Mouse (Mus musculus) kidney, postnatal 0 days (tissue): ENCODE measurements around the gene Cntln. TPM values are rescaled to one million over a fixed set of nuclear protein-coding genes. Genes with fewer than 3 reads are reported as not detected.

Experiments
- ATAC-seq: fragments of 200-750 bp; cut with Nextera tagmentation; replicated peaks from 2 replicates; pipeline ENCODE4 v1.8.0; 2017; ENCODE audit warnings: low read depth, moderate number of reproducible peaks, moderate TSS enrichment, moderate library complexity; ENCODE audit not compliant: low FRiP score
- DNase-seq: peaks from one replicate; pipeline ENCODE4 v3.0.0-alpha.2; 2016; ENCODE audit warnings: low spot score
- H3K27ac ChIP-seq: fragments of 300-500 bp; sonication (generic); 2 replicates; pipeline ENCODE4 v1.5.1; 2014; ENCODE audit warnings: mild to moderate bottlenecking
- H3K27me3 ChIP-seq: fragments of 300-500 bp; sonication (generic); 2 replicates; pipeline ENCODE4 v1.6.1; 2014; ENCODE audit warnings: low read length, mixed read lengths; ENCODE audit not compliant: insufficient read depth
- H3K36me3 ChIP-seq: fragments of 300-500 bp; sonication (generic); 2 replicates; pipeline ENCODE4 v1.6.1; 2014; ENCODE audit warnings: low read length, mixed read lengths; ENCODE audit not compliant: insufficient read depth
- H3K4me1 ChIP-seq: fragments of 300-500 bp; sonication (generic); replicated peaks from 2 replicates; pipeline ENCODE4 v1.6.1; 2014; ENCODE audit warnings: antibody characterized with exemption, low read length, mixed read lengths; ENCODE audit not compliant: insufficient read depth
- H3K4me2 ChIP-seq: fragments of 300-500 bp; sonication (generic); 2 replicates; pipeline ENCODE4 v1.6.1; 2014; ENCODE audit warnings: mild to moderate bottlenecking, low read length, moderate library complexity, mixed read lengths
- H3K4me3 ChIP-seq: fragments of 300-500 bp; sonication (generic); replicated peaks from 2 replicates; pipeline ENCODE4 v1.5.1; 2014; ENCODE audit warnings: low read depth, low read length
- H3K9ac ChIP-seq: fragments of 300-500 bp; sonication (generic); 2 replicates; pipeline ENCODE4 v1.6.1; 2014; ENCODE audit warnings: low read depth, low read length
- H3K9me3 ChIP-seq: fragments of 300-500 bp; sonication (generic); replicated peaks from 2 replicates; pipeline ENCODE4 v1.6.1; 2016; ENCODE audit warnings: low read length, inconsistent platforms, mixed read lengths
- CTCF ChIP-seq: IDR thresholded peaks from 2 replicates; pipeline ENCODE4 v1.5.1; 2016; ENCODE audit warnings: antibody characterized with exemption, low read depth, mild to moderate bottlenecking, moderate library complexity
- WGBS: fragments of 180-500 bp; shearing (Covaris S2); extraction: QIAGEN DNeasy Blood & Tissue Kit; methylation state at CpG from one replicate; pipeline ENCODE4 v1.1.7; 2014; 5-methylcytosine and 5-hydroxymethylcytosine counted together
- polyA plus RNA-seq: library from polyadenylated mRNA; unstranded; fragments of >200 nt; fragmentation: Nextera tagmentation; extraction: Ambion mirVana; gene quantifications from 2 replicates; pipeline ENCODE4 v1.2.1, GENCODE M21; 2015

Cntln gene
- polyA plus RNA-seq, 1 experiment from 2014 or later: 10.5 TPM

- Histone ChIP-seq H3K4me3 (no peak overlapping the region), H3K27me3 (no peaks in the 10 kb centered on the region), H3K27ac (no peak overlapping the region), H3K9me3 (no peaks in the 10 kb centered on the region), H3K36me3 (no peaks in the 10 kb centered on the region), H3K4me2 (no peak overlapping the region), H3K4me1 (no peaks in the 10 kb centered on the region), H3K9ac (no peak overlapping the region)
- DNase-seq (peak; percentile 84), ATAC-seq (no peak; the same call in 1 of the 2 replicates)
- peak; percentile 95 for TF ChIP-seq CTCF
- WGBS: 15% methylated on average over 7 of the region's 7 CpGs
Observed at GRCm38 (mm10) chr4:85096682-85097081, 212.6 kb downstream of the Cntln start.

- no peak overlapping the region for H3K9ac ChIP-seq
- no peaks in the 10 kb centered on the region for H3K9me3 ChIP-seq
- 96% methylated on average over 4 of the region's 4 CpGs for WGBS
- H3K27ac ChIP-seq: no peak overlapping the region
- no peak for TF ChIP-seq CTCF
- DNase-seq (no peak), ATAC-seq (no peak)
- no peak overlapping the region for H3K4me3 ChIP-seq
- H3K4me2 ChIP-seq: no peak overlapping the region
- H3K4me1 ChIP-seq: no peaks in the 10 kb centered on the region
- no peaks in the 10 kb centered on the region for H3K27me3 ChIP-seq
- no peaks in the 10 kb centered on the region for H3K36me3 ChIP-seq
Observed at GRCm38 (mm10) chr4:85102168-85102567, 218.1 kb downstream of the Cntln start.

- Histone ChIP-seq H3K27ac (no peak overlapping the region), H3K4me1 (no peaks in the 10 kb centered on the region), H3K9ac (no peak overlapping the region), H3K4me3 (no peak overlapping the region), H3K4me2 (no peak overlapping the region), H3K9me3 (no peaks in the 10 kb centered on the region), H3K36me3 (no peaks in the 10 kb centered on the region), H3K27me3 (no peaks in the 10 kb centered on the region)
- WGBS: 85% methylated on average over 1 of the region's 1 CpGs
- ATAC-seq: no peak
- DNase-seq: no peak
- no peak for TF ChIP-seq CTCF
Observed at GRCm38 (mm10) chr4:85106416-85106815, 222.3 kb downstream of the Cntln start.

GRCm38 (mm10) chr4:85106961-85107360 is 222.9 kb downstream of the Cntln start:
- TF ChIP-seq CTCF: no peak
- Histone ChIP-seq H3K4me3 (no peak overlapping the region), H3K27me3 (no peaks in the 10 kb centered on the region), H3K27ac (no peak overlapping the region), H3K9me3 (no peaks in the 10 kb centered on the region), H3K36me3 (no peaks in the 10 kb centered on the region), H3K4me2 (no peak overlapping the region), H3K9ac (no peak overlapping the region), H3K4me1 (no peaks in the 10 kb centered on the region)
- DNase-seq (no peak), ATAC-seq (no peak)
- WGBS: 89% methylated on average over 2 of the region's 2 CpGs

GRCm38 (mm10) chr4:85120271-85120670 is 236.2 kb downstream of the Cntln start:
- no peak for TF ChIP-seq CTCF
- no peak overlapping the region for H3K27ac ChIP-seq
- no peaks in the 10 kb centered on the region for H3K27me3 ChIP-seq
- no peak overlapping the region for H3K9ac ChIP-seq
- H3K4me2 ChIP-seq: no peak overlapping the region
- no peaks in the 10 kb centered on the region for H3K9me3 ChIP-seq
- ATAC-seq: no peak
- H3K4me1 ChIP-seq: no peaks in the 10 kb centered on the region
- no peak overlapping the region for H3K4me3 ChIP-seq
- 80% methylated on average over 3 of the region's 3 CpGs for WGBS
- DNase-seq: no peak
- no peaks in the 10 kb centered on the region for H3K36me3 ChIP-seq

- no peaks in the 10 kb centered on the region for H3K27me3 ChIP-seq
- 59% methylated on average over 5 of the region's 5 CpGs for WGBS
- no peak overlapping the region for H3K27ac ChIP-seq
- peak; percentile 51 for DNase-seq
- no peak for ATAC-seq
- H3K4me3 ChIP-seq: no peak overlapping the region
- H3K9me3 ChIP-seq: no peaks in the 10 kb centered on the region
- H3K9ac ChIP-seq: no peak overlapping the region
- no peak for TF ChIP-seq CTCF
- H3K4me2 ChIP-seq: no peak overlapping the region
- H3K4me1 ChIP-seq: no peaks in the 10 kb centered on the region
- H3K36me3 ChIP-seq: no peaks in the 10 kb centered on the region
Observed at GRCm38 (mm10) chr4:85149726-85150125, 265.6 kb downstream of the Cntln start.

- H3K27ac ChIP-seq: no peak overlapping the region
- H3K4me3 ChIP-seq: no peak overlapping the region
- ATAC-seq: no peak
- H3K4me2 ChIP-seq: no peak overlapping the region
- H3K36me3 ChIP-seq: no peaks in the 10 kb centered on the region
- WGBS: 65% methylated on average over 7 of the region's 7 CpGs
- no peaks in the 10 kb centered on the region for H3K4me1 ChIP-seq
- H3K9me3 ChIP-seq: no peaks in the 10 kb centered on the region
- no peak for TF ChIP-seq CTCF
- no peaks in the 10 kb centered on the region for H3K27me3 ChIP-seq
- H3K9ac ChIP-seq: no peak overlapping the region
- DNase-seq: peak; percentile 6
Observed at GRCm38 (mm10) chr4:85151881-85152280, 267.8 kb downstream of the Cntln start.
